Mouse (Mus musculus): ENCODE data around the gene Olfr1066.

DNA sequence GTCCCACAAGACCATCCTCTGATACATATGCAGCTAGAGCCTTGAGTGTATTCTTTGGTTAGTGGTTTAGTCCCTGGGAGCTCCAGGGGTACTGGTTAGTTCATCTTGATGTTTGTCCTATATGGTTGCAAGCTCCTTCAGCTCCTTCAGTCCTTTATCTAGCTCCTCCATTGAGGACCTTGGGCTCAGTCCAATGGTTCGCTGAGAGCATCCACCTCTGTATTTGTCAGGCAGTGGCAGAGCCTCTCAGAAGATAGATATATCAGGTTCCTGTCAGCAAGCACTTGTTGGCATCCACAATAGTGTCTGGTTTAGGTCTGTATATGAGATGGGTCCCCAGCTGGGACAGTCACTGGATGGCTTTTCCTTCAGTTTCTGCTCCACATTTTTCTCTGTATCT lies 4.4 kb upstream of the Olfr1066 start:
- TF ChIP-seq CTCF (conservative IDR thresholded peaks at IDR 0.05; ENCODE audit: insufficient read depth, insufficient read length, low read depth, low read length) (no peak), POLR2A (IDR thresholded peaks at IDR 0.05; ENCODE audit: low read depth, low read length) (no peak)
